Mouse (Mus musculus): Measurements from ENCODE around the gene Eml3. TPM values are rescaled to one million over a fixed set of nuclear protein-coding genes. Genes with fewer than 3 reads are reported as not detected.

The Eml3 gene
- polyA plus RNA-seq, 1 experiment = 72.3 TPM

GRCm38 (mm10) chr19:8983150-8983650 is 53.8 kb downstream of the Eml3 start:
- no peak overlapping the region for H3K4me3 ChIP-seq (ENCODE audit: extremely low read depth, insufficient read depth, insufficient read length)
- WGBS = 48% methylated on average over 4 of the region's 4 CpGs
- H3K36me3 ChIP-seq (ENCODE audit: control insufficient read depth, insufficient read depth, low read length) = peaks cover 9% of the 10 kb centered on the region
- peaks cover 44% of the 10 kb centered on the region; the same call in 1 of the 2 replicates for H3K4me1 ChIP-seq (ENCODE audit: control insufficient read depth, insufficient read depth, insufficient read length)
- TF ChIP-seq POLR2A (IDR thresholded peaks at IDR 0.05; ENCODE audit: low read depth, low read length) (no peak), CTCF (IDR thresholded peaks at IDR 0.05; ENCODE audit: extremely low read depth, insufficient read depth, insufficient read length, insufficient replicate concordance) (no peak)
- H3K27me3 ChIP-seq (ENCODE audit: control insufficient read depth, insufficient read depth, low read length) = no peaks in the 10 kb centered on the region
- peak overlapping the region; percentile 3; the same call in 1 of the 2 replicates for H3K27ac ChIP-seq (ENCODE audit: insufficient read depth, low read length)
- DNase-seq (ENCODE audit: low read depth in 1 of 2, low spot score in 2 of 2) = no peak

GRCm38 (mm10) chr19:8984255-8984868 is 55.0 kb downstream of the Eml3 start:
- Histone ChIP-seq H3K27ac (ENCODE audit: insufficient read depth, low read length) (peak overlapping the region; percentile 76), H3K4me1 (ENCODE audit: control insufficient read depth, insufficient read depth, insufficient read length) (peaks cover 46% of the 10 kb centered on the region), H3K27me3 (ENCODE audit: control insufficient read depth, insufficient read depth, low read length) (peaks cover 4% of the 10 kb centered on the region; the same call in 1 of the 2 replicates), H3K36me3 (ENCODE audit: control insufficient read depth, insufficient read depth, low read length) (no peaks in the 10 kb centered on the region; the same call in 1 of the 2 replicates), H3K4me3 (ENCODE audit: extremely low read depth, insufficient read depth, insufficient read length) (no peak overlapping the region)
- peak; percentile 69 to 97 for DNase-seq (ENCODE audit: low read depth in 1 of 2, low spot score in 2 of 2)
- WGBS = 9% methylated on average over 7 of the region's 7 CpGs
- TF ChIP-seq POLR2A (IDR thresholded peaks at IDR 0.05; ENCODE audit: low read depth, low read length) (no peak), CTCF (IDR thresholded peaks at IDR 0.05; ENCODE audit: extremely low read depth, insufficient read depth, insufficient read length, insufficient replicate concordance) (no peak)

GRCm38 (mm10) chr19:8985891-8986290 is 56.5 kb downstream of the Eml3 start:
- peaks cover 44% of the 10 kb centered on the region for H3K4me1 ChIP-seq (ENCODE audit: control insufficient read depth, insufficient read depth, insufficient read length)
- no peak for DNase-seq (ENCODE audit: low read depth in 1 of 2, low spot score in 2 of 2)
- 85% methylated on average over 5 of the region's 5 CpGs for WGBS
- no peak overlapping the region for H3K27ac ChIP-seq (ENCODE audit: insufficient read depth, low read length)
- no peak for TF ChIP-seq POLR2A (IDR thresholded peaks at IDR 0.05; ENCODE audit: low read depth, low read length)
- no peaks in the 10 kb centered on the region for H3K36me3 ChIP-seq (ENCODE audit: control insufficient read depth, insufficient read depth, low read length)
- H3K27me3 ChIP-seq (ENCODE audit: control insufficient read depth, insufficient read depth, low read length) = peaks cover 6% of the 10 kb centered on the region
- no peak overlapping the region for H3K4me3 ChIP-seq (ENCODE audit: extremely low read depth, insufficient read depth, insufficient read length)

- Histone ChIP-seq H3K27ac (ENCODE audit: insufficient read depth, low read length) (no peak overlapping the region), H3K27me3 (ENCODE audit: control insufficient read depth, insufficient read depth, low read length) (peaks cover 6% of the 10 kb centered on the region), H3K36me3 (ENCODE audit: control insufficient read depth, insufficient read depth, low read length) (no peaks in the 10 kb centered on the region), H3K4me3 (ENCODE audit: extremely low read depth, insufficient read depth, insufficient read length) (no peak overlapping the region), H3K4me1 (ENCODE audit: control insufficient read depth, insufficient read depth, insufficient read length) (peaks cover 34% of the 10 kb centered on the region)
- WGBS = 81% methylated on average over 2 of the region's 2 CpGs
- no peak for TF ChIP-seq CTCF (IDR thresholded peaks at IDR 0.05; ENCODE audit: extremely low read depth, insufficient read depth, insufficient read length, insufficient replicate concordance)
- no peak for TF ChIP-seq POLR2A (IDR thresholded peaks at IDR 0.05; ENCODE audit: low read depth, low read length)
- DNase-seq (ENCODE audit: low read depth in 1 of 2, low spot score in 2 of 2) = no peak
Measured at GRCm38 (mm10) chr19:8987816-8988215, 58.5 kb downstream of the Eml3 start.

GRCm38 (mm10) chr19:8988346-8989065 is 59.2 kb downstream of the Eml3 start:
- H3K36me3 ChIP-seq (ENCODE audit: control insufficient read depth, insufficient read depth, low read length) = no peaks in the 10 kb centered on the region
- H3K4me3 ChIP-seq (ENCODE audit: extremely low read depth, insufficient read depth, insufficient read length) = peak overlapping the region; percentile 73; the same call in 1 of the 2 replicates
- H3K4me1 ChIP-seq (ENCODE audit: control insufficient read depth, insufficient read depth, insufficient read length) = peaks cover 33% of the 10 kb centered on the region
- H3K27ac ChIP-seq (ENCODE audit: insufficient read depth, low read length) = no peak overlapping the region
- WGBS = 76% methylated on average over 15 of the region's 15 CpGs
- TF ChIP-seq POLR2A (IDR thresholded peaks at IDR 0.05; ENCODE audit: low read depth, low read length) (no peak), CTCF (IDR thresholded peaks at IDR 0.05; ENCODE audit: extremely low read depth, insufficient read depth, insufficient read length, insufficient replicate concordance) (no peak)
- no peak for DNase-seq (ENCODE audit: low read depth in 1 of 2, low spot score in 2 of 2)
- H3K27me3 ChIP-seq (ENCODE audit: control insufficient read depth, insufficient read depth, low read length) = peaks cover 6% of the 10 kb centered on the region

- Histone ChIP-seq H3K27ac (ENCODE audit: insufficient read depth, low read length) (peak within 1 kb of the TSS; percentile 77), H3K27me3 (ENCODE audit: control insufficient read depth, insufficient read depth, low read length) (peaks cover 6% of the 10 kb centered on the region), H3K4me3 (ENCODE audit: extremely low read depth, insufficient read depth, insufficient read length) (peak within 1 kb of the TSS; percentile 73), H3K36me3 (ENCODE audit: control insufficient read depth, insufficient read depth, low read length) (no peaks in the 10 kb centered on the region), H3K4me1 (ENCODE audit: control insufficient read depth, insufficient read depth, insufficient read length) (peaks cover 28% of the 10 kb centered on the region)
- peak in 1 of 2 experiments; percentile 45 for DNase-seq (ENCODE audit: low read depth in 1 of 2, low spot score in 2 of 2)
- TF ChIP-seq CTCF (IDR thresholded peaks at IDR 0.05; ENCODE audit: extremely low read depth, insufficient read depth, insufficient read length, insufficient replicate concordance) = no peak
- no peak; the same call in 1 of the 2 replicates for TF ChIP-seq POLR2A (IDR thresholded peaks at IDR 0.05; ENCODE audit: low read depth, low read length)
- 3% methylated on average over 41 of the region's 42 CpGs for WGBS
Measured at GRCm38 (mm10) chr19:8989066-8989566, 59.8 kb downstream of the Eml3 start, which contains the start of gene Ahnak. Gene Ahnak (plus strand): TSS chr19:8989284.

Data from spleen, adult 2 months (tissue).